Mouse (Mus musculus): ENCODE measurements around the gene Cntn4.

- TF ChIP-seq CTCF (conservative IDR thresholded peaks at IDR 0.05; ENCODE audit: low read length) (peak; percentile 64), NANOG (IDR thresholded peaks at IDR 0.05; ENCODE audit: borderline replicate concordance, low read length) (no peak), POU5F1 (IDR thresholded peaks at IDR 0.05; ENCODE audit: borderline replicate concordance, low read length) (no peak)
Observed at GRCm38 (mm10) chr6:105742026-105742425, 64.6 kb downstream of the Cntn4 start.
